Mouse (Mus musculus) right cerebral cortex, postnatal 10 days (tissue): ENCODE measurements at regions not wholly inside any gene's neighbourhood (a gene's known extent, or its start where the extent isn't known, plus 50 kb on each side); places are given as distances from the start of the nearest gene placed in this dataset.

ENCODE experiments used
- DNase-seq, 2 experiments: peaks; one replicate each; pipeline ENCODE4 v3.0.0; 2021; ENCODE audit warnings: low spot score in 2 of 2

DNA sequence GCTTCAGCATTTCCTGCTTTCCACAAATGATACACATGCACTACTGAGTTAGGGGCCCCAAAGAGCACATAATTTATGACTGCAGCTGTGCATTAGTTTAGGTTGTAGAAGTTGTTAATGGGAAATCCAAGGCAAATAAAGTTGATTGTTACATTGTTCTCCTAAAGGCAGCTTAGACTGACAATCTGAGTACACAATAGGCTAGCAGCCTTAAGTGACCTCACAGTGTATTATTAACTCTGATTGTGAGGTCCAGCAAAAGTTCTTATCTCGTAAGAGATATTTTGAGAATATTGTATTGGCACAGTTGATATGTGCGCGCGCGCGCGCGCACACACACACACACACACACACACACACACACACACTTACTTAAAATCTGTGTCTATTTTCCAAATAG lies 70.5 kb upstream of the Yae1d1 start:
- DNase-seq = no peak

DNA sequence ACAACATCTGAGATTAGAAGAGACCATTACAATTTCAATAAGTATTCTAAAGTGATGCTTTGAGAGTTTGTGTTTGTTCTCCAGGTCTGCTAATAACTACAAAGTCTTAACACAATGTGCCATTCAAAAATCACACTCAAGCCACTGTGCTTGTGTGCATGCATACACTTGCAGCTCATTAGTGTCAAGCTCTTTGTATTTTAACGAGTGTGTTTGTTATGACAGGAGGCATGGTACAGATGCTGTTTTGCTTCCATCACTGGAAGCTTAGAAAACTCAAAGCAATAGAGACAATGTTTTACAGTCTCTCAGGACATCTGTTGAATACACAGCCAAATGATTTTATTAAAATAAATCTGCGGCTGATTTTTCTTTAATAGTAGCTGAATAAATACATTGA lies 67.1 kb upstream of the Yae1d1 start:
- no peak for DNase-seq

DNA sequence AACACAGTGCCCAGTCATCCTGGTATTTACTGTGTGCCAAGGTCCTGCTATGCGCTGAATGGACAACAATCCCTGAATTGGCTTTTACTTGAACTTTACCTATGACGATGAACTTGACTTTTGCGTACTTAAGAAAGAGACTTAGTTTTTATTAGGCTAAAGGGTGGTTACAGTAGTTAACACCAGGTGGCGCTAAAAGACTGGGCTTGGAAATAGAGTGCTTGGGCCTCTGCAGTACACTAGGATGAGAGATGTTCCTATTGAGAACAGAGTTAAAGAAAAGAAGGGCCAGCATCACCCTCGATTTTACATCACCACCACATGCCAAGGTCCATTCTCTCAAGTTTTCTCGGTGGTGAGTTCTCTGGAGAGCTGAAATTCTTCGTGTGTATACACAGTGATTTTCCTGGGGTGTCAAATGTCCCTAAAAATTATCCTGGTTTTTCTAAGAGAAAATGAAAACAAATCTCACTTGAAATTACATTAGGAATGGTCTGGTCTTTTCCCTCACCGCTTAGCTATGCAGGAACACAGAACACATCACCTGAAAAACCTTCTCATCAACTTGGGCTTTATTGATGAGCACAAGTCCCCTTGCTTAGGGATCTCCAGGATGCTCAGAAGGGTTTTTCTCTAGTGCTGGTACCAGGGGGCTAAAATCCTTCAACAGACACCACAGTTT lies 64.2 kb upstream of the Yae1d1 start:
- DNase-seq = peak; percentile 63 to 78

DNA sequence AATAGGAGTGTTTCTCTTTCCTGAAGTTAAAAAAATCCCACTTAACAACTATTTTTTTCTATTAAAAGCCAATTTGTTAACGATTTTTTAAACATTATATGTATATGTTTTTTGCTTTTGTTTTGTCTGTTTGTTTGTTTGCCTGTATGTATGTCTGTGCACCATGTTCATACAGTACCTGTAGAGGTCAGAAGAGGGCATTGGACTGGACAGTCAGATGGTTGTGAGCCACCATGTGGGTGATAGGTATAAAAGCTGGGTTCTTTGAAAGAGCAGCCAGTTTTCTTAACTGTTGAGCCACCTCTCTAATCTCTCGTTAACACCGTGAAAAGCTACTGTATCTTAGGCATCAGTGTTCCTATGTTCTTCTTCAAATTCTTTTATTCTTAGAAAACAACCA lies 63.7 kb upstream of the Yae1d1 start:
- no peak for DNase-seq

DNA sequence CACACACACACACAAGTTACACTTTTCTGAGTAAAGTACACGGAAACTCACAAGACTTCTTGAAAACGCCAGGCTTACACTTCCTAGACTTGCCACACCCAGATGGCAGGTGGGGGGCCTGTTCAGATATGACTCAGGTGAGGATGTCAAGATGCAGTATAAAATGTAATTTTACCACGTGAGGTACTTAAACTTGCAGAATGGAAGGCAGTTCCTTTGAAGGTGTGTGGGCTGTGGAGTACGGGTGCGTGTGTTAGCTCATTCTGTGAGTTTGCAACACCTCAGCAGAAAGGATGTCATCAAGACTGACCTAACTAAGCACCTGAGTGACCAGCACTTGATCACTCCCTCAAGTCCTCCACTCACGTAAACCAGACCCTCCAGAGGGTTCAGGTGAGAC lies 50.0 kb upstream of the Yae1d1 start:
- DNase-seq = no peak
